Mouse (Mus musculus) erythroblast, embryonic 14.5 days (primary cell): ENCODE measurements around the gene Nrg4.

ENCODE experiments used
- GATA1 ChIP-seq: IDR thresholded peaks from 2 replicates; pipeline ENCODE4 v1.6.1; 2012; ENCODE audit warnings: low read length, inconsistent platforms, mixed read lengths
- TAL1 ChIP-seq: IDR thresholded peaks from 3 replicates; pipeline ENCODE4 v1.6.1; 2012; ENCODE audit warnings: low read length, inconsistent platforms, mixed read lengths

GRCm38 (mm10) chr9:55236235-55237165, 90.1 kb downstream of the Nrg4 start:
- TF ChIP-seq GATA1 (no peak), TAL1 (no peak)
